Mouse (Mus musculus) sigmoid colon, adult 10 weeks (tissue): ENCODE data around the gene Gak. TPM values are rescaled to one million over a fixed set of nuclear protein-coding genes. Genes with fewer than 3 reads are reported as not detected.

Experiments
- polyA plus RNA-seq: library from polyadenylated mRNA; stranded (reverse); fragments of 350-450 nt; fragmentation: Illumina TruSeq; extraction: RNeasy Lipid Tissue Mini Kit (QIAGEN cat#74804); gene quantifications from one replicate; pipeline ENCODE4 v1.2.3, GENCODE M21; 2014; ENCODE audit warnings: low read depth, low replicate concordance

Gak gene
- polyA plus RNA-seq, result 129 TPM

DNA sequence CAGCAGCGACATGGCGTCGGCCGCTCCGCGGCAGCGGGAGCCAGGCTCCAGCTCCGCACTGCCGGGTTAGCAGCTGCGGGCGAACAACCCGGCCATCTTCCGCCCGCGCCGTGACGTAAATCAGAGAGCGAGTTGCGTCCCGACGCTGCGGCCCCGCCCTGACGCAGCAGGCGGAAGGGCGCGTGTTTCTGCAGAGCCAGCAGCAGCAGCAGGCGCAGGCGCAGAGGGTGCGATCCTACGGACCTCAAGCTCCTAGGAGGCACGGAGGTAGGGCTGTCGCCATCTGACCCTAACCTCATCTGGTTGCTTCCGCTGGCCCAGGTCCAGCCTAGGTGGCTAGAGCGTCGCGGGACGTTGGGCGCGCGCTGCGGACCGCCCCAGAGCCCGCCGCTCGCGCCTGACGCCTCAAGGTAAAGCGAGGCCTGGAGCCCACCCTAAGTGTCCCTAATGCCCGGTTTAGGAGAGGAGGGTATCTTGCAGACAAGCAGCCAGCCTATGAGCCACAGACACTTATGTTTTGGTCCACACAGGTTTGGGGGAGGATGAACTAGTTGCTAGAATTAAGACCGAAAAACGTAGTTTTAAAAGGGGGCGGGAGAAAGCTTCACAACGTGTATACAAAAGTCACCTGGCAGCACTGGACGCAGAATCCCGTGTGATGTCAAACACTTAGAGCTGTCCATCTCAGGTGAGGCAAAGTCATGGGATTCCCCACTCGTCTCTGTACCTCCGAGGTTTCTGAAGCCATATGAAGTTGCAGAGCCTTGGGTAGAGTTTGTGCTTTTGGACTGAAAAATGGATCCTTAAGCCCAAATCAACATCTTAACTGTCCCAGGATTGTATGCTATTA lies at the start of gene Gak, which contains the start of gene Tmem175:
TSS of gene Gak (minus strand) at position 122 of the 850 bp plus-strand sequence.
TSS of gene Tmem175 (plus strand) at position 137 of the 850 bp plus-strand sequence.

DNA sequence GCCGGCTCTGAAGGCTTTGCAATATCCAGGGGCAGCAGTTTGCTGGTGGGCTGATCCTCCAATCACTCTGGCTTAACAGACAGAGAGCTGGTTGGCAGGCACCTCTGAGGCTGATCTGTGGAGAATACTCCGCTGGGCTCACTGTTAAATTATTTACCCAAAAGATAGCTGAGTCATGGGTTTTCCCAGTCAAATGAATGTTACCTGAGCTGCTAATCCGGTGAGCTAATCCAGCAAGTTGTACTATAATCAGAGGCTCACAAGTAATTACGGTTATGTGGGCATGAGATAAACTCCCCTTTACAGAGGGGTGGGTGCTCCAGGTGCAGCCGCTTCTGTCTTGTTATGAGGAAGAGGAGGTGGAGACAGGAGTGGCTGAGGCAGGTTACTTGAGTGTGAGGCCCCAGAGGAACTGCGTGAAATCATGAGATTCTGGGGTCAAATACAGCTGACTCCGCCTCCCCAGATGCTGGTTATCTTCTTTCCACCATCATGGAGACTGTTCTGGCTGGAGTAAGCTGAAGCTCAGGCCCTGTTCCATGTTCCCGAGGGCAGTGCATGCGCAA lies 45.8 kb upstream of the Gak start, which contains the start of gene Slc26a1:
TSS of gene Slc26a1 (minus strand) at position 319 of the 566 bp plus-strand sequence.

DNA sequence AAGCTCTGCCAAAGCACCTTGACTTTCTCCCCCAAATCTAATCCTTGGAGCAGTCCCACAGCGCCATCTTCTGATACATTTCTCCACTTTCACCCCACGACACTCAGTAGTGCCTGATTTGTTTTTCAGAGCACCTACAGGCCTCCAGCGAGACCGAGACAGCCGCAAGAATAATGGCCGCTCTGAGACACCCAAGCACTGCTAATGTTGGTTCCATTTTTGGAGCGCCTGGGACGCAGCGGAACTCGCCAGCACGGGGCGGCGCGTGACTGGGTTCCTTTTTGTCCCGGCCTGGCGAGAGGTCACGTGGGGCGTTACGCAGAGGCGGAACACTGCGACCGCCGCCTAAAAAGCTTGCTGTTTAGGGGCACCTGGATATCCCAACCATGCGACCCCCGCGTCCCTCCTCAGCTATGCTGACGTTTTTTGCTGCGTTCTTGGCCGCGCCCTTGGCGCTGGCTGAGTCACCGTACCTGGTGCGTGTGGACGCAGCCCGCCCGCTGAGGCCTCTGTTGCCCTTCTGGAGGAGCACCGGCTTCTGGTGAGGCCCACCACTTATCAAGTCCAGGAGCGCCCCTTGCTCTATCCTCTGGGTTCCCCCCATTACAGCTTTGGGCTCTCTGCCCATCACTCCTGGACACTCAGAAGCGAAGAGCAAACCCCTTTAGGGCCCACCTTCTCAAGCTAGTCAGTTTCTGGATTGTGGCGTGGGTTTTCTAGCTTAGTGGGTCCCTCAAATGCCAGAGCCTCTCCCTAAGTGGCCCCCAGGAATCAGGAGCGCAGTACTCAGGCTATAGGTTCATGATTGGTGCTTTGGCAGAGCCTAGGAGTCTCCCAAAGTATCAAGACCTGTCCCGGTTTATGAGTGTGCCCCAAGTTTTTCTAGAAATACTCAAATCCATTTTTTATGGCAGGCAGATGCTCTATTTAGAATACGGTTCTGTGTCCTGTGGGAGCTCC lies 39.7 kb upstream of the Gak start, which contains the start of gene Dgkq:
TSS of gene Dgkq (minus strand) at position 696 of the 960 bp plus-strand sequence.

DNA sequence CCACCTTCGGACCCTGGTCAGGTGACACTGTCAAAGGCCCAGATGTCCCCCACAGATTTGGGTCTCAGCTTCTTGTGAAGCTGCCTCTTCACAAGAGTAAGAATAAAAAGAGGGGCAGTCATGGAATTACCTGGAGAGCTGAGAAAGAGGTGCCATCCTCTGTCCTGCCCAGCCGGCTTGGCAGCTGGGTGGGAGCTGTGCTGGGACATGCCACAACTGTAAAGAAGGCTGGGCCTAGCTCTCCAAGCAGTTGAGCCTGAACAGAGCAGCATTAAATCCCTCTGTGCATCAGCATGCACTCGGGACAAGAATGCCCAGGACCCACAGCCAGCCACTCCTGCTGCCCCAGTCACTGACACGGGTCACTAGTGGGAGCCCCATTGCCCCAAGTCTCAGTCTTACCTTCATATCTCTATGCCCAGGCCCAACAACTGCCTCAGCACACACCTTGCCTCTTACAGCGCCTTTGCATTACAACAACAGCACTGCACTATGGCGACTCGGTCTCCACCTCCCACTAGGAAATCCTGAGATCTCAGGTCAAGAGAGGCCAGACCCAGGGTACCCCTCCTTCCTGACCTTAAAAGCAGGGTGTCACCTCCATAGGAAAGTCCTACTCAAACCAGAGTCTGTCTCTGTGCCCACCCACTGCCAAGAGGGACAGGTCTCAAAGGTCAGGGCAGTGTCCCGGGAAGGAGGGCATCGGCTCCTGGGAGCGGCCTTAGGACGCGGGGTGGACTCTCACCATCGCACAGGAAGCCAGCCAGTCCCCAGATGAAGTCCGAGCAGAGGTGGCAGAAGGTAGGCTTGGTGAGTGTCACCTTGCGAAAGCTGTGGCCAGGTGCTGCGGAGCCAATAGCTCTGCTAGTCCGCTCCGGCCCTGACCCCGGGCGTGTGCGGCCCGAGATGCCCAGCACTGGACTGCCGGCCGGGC lies 30.4 kb upstream of the Gak start, which contains the start of gene Idua:
TSS of gene Idua (plus strand) at position 634 of the 934 bp plus-strand sequence.

DNA sequence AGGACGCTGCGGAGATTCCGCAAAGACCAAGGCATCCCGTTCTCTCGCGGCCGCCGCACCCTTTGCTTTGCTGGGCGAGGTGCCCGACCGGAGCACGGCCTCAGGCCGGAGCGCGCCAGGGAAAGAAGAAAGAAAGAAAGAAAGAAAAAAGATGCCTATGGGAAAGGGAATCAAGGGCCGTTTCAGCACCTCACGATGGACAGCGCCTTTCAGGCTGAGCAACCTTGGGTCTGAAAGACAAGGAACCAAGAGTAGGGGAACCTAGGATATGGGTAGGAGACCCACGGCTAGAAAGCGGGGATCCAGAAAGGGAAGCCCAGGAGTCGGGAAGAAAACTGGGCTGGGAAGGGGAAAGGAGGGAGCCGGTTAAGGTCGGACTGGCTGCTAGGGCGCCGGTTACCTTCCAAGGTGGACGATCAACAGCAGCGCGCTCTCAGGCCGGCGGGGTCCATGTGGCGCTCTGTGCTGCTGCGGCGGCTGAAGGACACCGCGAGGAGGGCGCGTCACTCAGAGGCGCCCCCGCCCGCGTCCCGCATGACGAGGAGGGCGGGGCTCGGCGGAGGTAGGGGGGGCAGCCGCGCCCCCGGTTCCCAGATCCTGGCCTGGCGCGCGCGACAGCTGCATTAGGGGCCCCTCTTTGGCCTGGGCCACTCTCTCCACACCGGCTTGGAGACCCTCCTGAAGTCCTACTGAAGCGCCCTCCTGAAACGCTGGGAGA lies 79.9 kb downstream of the Gak start, which contains the start of gene Cplx1:
TSS of gene Cplx1 (minus strand) at position 536 of the 718 bp plus-strand sequence.

Other genes starting within 250 kb of the Gak start
- gene Pde6b, start 241.4 kb downstream of the Gak start, polyA plus RNA-seq, result not detected
- 78.0 TPM for gene Atp5k, start 195.3 kb downstream of the Gak start, polyA plus RNA-seq
- 5.7 TPM for gene Mfsd7a, start 180.9 kb downstream of the Gak start, polyA plus RNA-seq
- 50.9 TPM for gene Pcgf3, start 168.5 kb downstream of the Gak start, polyA plus RNA-seq
- 0.38 TPM for gene Cplx1, start 79.7 kb downstream of the Gak start, polyA plus RNA-seq
- 19.7 TPM for gene Tmem175, start within 50 bp of the Gak start, polyA plus RNA-seq
- 8.2 TPM for gene Idua, start 30.6 kb upstream of the Gak start, polyA plus RNA-seq
- gene Dgkq, start 39.9 kb upstream of the Gak start, polyA plus RNA-seq, result 17.7 TPM
- gene Slc26a1, start 45.8 kb upstream of the Gak start, polyA plus RNA-seq, result not detected
- 1.7 TPM for gene Fgfrl1, start 62.6 kb upstream of the Gak start, polyA plus RNA-seq
- 10.8 TPM for gene Rnf212, start 145.2 kb upstream of the Gak start, polyA plus RNA-seq
- gene Tmed11, start 165.6 kb upstream of the Gak start, polyA plus RNA-seq, result not detected
- gene Vmn2r8, start 179.1 kb upstream of the Gak start, polyA plus RNA-seq, result not detected
- not detected for gene Vmn2r9, start 222.8 kb upstream of the Gak start, polyA plus RNA-seq